17 mouse cellular contexts compared by ENCODE assay signal in the genomic region with DNA sequence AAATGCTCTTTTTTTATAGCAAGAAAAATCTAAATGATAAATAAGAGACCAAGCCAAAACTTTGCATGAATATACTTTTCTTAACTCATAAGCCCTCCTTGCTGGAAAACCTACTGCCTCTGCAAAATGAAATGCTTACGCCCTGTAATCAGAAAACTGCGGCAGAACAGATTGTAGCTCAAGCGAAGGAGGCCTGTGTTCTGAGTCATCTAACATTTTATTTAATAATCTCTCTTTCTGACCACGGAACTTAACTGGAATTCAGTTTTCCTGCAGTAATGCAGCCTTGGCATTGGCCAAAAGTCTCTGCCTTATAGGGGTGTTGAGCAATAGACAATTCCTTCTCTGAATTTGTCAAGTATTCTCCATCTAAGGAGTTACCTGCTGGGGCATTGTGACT.
"Had no signal": no experiment of that assay in that cellular context is flagged by ENCODE, and none has a peak within 500 bp of the region (broad histone marks: within the 10 kb centered on the region; RNA-seq: fewer than 3 reads in every experiment).

No protein-coding gene starts in this region.

- H3K4me3 ChIP-seq: left cerebral cortex, adult 2 months; limb, embryonic 15.5 days; liver, embryonic 12.5 days; midbrain, embryonic 10.5 days; myocyte; neural tube, embryonic 15.5 days had no signal

- ATAC-seq: liver, embryonic 12.5 days had no signal

- DNase-seq: kidney, adult 9 months; kidney, postnatal 4 days; lung, embryonic 14.5 days; lung, postnatal 10 days; lung, postnatal 4 days; midbrain, embryonic 14.5 days; right cerebral cortex, postnatal 4 days; spleen, adult 18-20 months; thymus, adult 2 months; thymus, postnatal 25 days had no signal

- H3K27ac ChIP-seq: kidney, postnatal 0 days; left cerebral cortex, adult 2 months; limb, embryonic 15.5 days; liver, embryonic 12.5 days; midbrain, embryonic 10.5 days; neural tube, embryonic 15.5 days had no signal

- H3K4me1 ChIP-seq: limb, embryonic 15.5 days; liver, embryonic 12.5 days; neural tube, embryonic 15.5 days had no signal
